Mouse (Mus musculus) lung, embryonic 15.5 days (tissue): ENCODE data around the gene Grk5. TPM values are rescaled to one million over a fixed set of nuclear protein-coding genes. Genes with fewer than 3 reads are reported as not detected.

Source experiments
- ATAC-seq: fragments of 200-750 bp; cut with Nextera tagmentation; 2 replicates; pipeline ENCODE4 v1.8.0; 2017; ENCODE audit warnings: moderate number of reproducible peaks, borderline replicate concordance; ENCODE audit not compliant: low FRiP score, low TSS enrichment; ENCODE audit errors: extremely low read depth
- H3K27ac ChIP-seq: fragments of 300-500 bp; sonication (generic); 2 replicates; pipeline ENCODE4 v1.5.1; 2015; ENCODE audit warnings: moderate library complexity, mild to moderate bottlenecking, inconsistent platforms
- H3K27me3 ChIP-seq: fragments of 300-500 bp; sonication (generic); 2 replicates; pipeline ENCODE4 v1.6.1; 2015; ENCODE audit warnings: inconsistent platforms
- H3K36me3 ChIP-seq: fragments of 300-500 bp; sonication (generic); 2 replicates; pipeline ENCODE4 v1.6.1; 2015; ENCODE audit warnings: inconsistent platforms
- H3K4me1 ChIP-seq: fragments of 300-500 bp; sonication (generic); 2 replicates; pipeline ENCODE4 v1.6.1; 2015; ENCODE audit warnings: inconsistent platforms
- H3K4me2 ChIP-seq: fragments of 300-500 bp; sonication (generic); 2 replicates; pipeline ENCODE4 v1.6.1; 2015; ENCODE audit warnings: inconsistent platforms, mild to moderate bottlenecking, moderate library complexity
- H3K4me3 ChIP-seq: fragments of 300-500 bp; sonication (generic); 2 replicates; pipeline ENCODE4 v1.5.1; 2015; ENCODE audit warnings: mild to moderate bottlenecking, inconsistent platforms
- H3K9ac ChIP-seq: fragments of 300-500 bp; sonication (generic); 2 replicates; pipeline ENCODE4 v1.6.1; 2015; ENCODE audit warnings: inconsistent platforms
- H3K9me3 ChIP-seq: fragments of 300-500 bp; sonication (generic); 2 replicates; pipeline ENCODE4 v1.6.1; 2016; ENCODE audit warnings: inconsistent platforms
- WGBS: fragments of 180-500 bp; shearing (Covaris S2); methylation state at CpG from one replicate; pipeline ENCODE4 v1.1.7; 2015; 5-methylcytosine and 5-hydroxymethylcytosine counted together
- polyA plus RNA-seq: library from polyadenylated mRNA; unstranded; fragments of >200 nt; fragmentation: Nextera tagmentation; extraction: Ambion mirVana; gene quantifications from 2 replicates; pipeline ENCODE4 v1.2.1, GENCODE M21; 2015

Gene Grk5
- polyA plus RNA-seq, 1 experiment from 2014 or later: 4.2 TPM

DNA sequence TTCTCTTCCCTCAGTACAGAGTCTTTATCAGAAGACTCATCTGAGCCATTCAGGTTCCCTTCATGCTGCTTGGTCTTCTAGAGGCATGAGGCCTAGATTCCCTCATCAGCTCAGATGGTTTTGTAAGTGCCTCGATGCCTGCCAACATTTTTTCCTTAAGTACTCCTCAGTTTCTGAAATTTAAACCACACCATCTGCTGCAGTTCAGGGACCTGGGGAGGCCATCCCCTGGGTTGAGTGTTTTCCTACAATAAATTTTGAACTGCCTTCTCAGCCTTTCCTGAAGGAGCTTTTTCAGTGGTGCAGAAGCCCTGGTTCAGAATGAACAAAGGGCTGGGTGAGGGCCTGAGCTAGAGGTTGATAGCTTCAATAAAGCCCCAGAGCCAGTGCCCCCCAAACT, 159.9 kb downstream of the Grk5 start:
- no peak overlapping the region for H3K9ac ChIP-seq
- no peaks in the 10 kb centered on the region for H3K9me3 ChIP-seq
- no peak overlapping the region for H3K4me2 ChIP-seq
- no peak overlapping the region for H3K4me3 ChIP-seq
- H3K27ac ChIP-seq: no peak overlapping the region
- no peak for ATAC-seq
- H3K4me1 ChIP-seq: no peaks in the 10 kb centered on the region
- WGBS: 54% methylated on average over 1 of the region's 1 CpGs
- H3K36me3 ChIP-seq: no peaks in the 10 kb centered on the region
- H3K27me3 ChIP-seq: no peaks in the 10 kb centered on the region

DNA sequence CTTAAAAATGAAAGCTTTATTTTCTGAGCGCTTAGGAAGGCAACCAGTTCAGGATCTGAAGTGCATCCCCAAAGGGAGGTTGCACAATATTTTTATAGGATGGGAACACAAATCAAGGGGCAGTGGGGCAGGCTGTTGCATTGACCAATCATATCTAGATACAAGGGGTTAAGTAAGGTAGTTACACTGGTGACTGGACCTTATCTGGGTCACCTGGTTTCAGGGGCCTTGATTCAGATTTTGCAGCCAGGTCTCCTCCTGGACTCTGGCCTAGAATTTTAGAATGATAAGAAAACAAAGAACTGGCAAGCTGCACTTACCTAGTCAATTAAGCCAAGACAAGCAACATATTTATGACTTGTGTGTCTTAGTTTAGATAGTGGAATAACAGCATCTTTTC, 161.6 kb downstream of the Grk5 start:
- no peaks in the 10 kb centered on the region for H3K4me1 ChIP-seq
- H3K27ac ChIP-seq: no peak overlapping the region
- no peak for ATAC-seq
- H3K36me3 ChIP-seq: no peaks in the 10 kb centered on the region
- WGBS: 100% methylated on average over 1 of the region's 1 CpGs
- H3K4me3 ChIP-seq: no peak overlapping the region
- no peaks in the 10 kb centered on the region for H3K27me3 ChIP-seq
- no peak overlapping the region for H3K9ac ChIP-seq
- H3K4me2 ChIP-seq: no peak overlapping the region
- H3K9me3 ChIP-seq: no peaks in the 10 kb centered on the region

DNA sequence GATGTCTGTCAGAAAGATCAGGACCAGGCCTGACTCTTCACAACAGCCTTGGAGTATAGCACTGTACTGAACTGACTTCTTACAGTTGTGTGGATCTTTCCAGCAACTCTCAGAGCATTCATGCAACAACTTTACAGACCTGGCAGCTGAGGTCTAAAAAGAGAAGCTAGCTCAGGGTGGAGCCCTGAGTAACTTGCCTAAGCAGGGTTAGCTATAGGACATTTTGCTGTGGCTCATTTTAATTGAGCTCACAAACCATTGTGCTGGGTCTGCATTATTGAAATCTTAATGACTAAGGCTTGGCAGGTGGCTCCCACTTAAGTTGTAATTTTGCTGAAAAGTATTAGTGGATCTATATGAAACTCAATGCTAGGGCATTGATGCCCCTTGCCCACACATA, 162.5 kb downstream of the Grk5 start:
- Histone ChIP-seq H3K4me2 (no peak overlapping the region), H3K9me3 (no peaks in the 10 kb centered on the region), H3K4me3 (no peak overlapping the region), H3K27me3 (no peaks in the 10 kb centered on the region), H3K4me1 (peaks cover 2% of the 10 kb centered on the region), H3K27ac (no peak overlapping the region), H3K9ac (no peak overlapping the region), H3K36me3 (no peaks in the 10 kb centered on the region)
- no peak for ATAC-seq

DNA sequence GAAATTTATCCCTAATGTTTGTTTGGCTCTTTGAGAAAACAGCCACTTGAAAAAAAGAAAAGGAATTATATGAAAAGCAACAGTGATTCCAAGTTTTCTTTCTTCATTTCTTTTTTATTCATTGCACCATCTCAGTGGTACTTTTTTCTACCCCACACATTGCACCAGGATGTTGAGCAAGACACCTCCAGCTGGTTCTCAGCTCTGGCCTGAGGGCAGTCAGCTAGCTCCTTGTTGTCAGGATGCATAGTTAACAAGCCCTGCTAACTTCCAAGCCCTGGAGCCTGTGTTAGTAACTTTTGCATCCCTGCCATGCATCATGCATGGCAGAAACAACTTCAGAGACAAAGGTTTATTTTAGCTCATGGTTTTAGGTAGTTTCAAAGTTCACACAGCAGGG, 163.2 kb downstream of the Grk5 start:
- Histone ChIP-seq H3K27me3 (no peaks in the 10 kb centered on the region), H3K9ac (no peak overlapping the region), H3K4me3 (no peak overlapping the region), H3K9me3 (no peaks in the 10 kb centered on the region), H3K27ac (no peak overlapping the region), H3K4me1 (peaks cover 8% of the 10 kb centered on the region), H3K36me3 (no peaks in the 10 kb centered on the region), H3K4me2 (no peak overlapping the region)
- ATAC-seq: no peak

DNA sequence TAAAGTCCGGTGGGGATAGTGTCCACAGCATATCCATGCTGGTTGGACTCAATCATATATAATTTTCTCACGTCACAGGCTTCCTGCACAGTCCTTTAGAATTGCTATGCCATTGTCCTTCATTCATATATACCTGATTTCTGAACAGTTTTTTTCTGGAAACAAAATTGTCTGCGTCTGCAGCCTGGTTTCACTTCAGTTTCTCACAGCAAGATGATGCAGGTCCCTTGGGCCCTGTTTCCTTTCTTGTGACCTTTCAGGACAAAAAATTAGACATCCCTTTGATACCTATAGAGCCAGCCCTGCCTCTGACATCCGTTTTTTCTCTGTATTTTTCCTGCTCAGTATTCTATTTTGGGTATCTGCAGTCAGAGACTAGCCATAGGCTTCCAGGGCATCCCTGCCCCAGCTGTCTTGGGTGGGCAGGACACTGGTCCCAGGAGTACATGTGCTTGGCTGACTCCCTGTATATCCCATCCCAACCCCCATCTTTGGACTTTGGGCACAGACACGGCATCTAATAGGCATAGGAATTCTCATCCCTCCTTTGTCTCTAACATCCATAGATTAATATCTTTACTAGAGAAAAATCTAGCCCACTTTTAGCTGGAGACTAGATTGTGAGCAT, 167.3 kb downstream of the Grk5 start:
- 57% methylated on average over 5 of the region's 5 CpGs for WGBS
- Histone ChIP-seq H3K9ac (no peak overlapping the region), H3K4me3 (no peak overlapping the region), H3K9me3 (no peaks in the 10 kb centered on the region), H3K36me3 (no peaks in the 10 kb centered on the region), H3K27ac (peak overlapping the region; percentile 36; the same call in 1 of the 2 replicates), H3K4me2 (no peak overlapping the region), H3K4me1 (peaks cover 8% of the 10 kb centered on the region), H3K27me3 (no peaks in the 10 kb centered on the region)
- ATAC-seq: no peak

DNA sequence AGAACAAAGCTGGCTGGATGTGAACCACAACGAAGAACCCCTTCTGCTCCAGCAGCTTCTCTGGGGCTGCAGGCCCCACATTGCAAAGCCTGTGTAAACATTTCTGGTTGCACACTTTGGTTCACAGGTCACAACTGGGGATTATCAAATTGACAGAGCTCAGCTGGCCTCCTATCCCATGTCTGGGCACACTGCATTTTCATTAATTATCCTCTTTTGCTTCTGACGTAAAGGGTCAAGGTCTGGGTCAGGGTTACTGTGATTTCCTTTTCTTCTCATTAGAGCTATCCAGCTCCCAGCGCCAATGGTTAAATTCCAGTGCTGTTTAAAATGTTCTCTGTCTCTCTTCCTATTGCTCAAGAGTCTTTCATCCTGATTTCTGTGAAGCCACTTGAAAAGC, 168.0 kb downstream of the Grk5 start:
- Histone ChIP-seq H3K4me3 (no peak overlapping the region), H3K9me3 (no peaks in the 10 kb centered on the region), H3K27ac (peak overlapping the region; percentile 54), H3K36me3 (no peaks in the 10 kb centered on the region), H3K4me2 (no peak overlapping the region), H3K27me3 (no peaks in the 10 kb centered on the region), H3K4me1 (peaks cover 8% of the 10 kb centered on the region), H3K9ac (no peak overlapping the region)
- WGBS: 9% methylated on average over 3 of the region's 3 CpGs
- ATAC-seq: peak; percentile 81

DNA sequence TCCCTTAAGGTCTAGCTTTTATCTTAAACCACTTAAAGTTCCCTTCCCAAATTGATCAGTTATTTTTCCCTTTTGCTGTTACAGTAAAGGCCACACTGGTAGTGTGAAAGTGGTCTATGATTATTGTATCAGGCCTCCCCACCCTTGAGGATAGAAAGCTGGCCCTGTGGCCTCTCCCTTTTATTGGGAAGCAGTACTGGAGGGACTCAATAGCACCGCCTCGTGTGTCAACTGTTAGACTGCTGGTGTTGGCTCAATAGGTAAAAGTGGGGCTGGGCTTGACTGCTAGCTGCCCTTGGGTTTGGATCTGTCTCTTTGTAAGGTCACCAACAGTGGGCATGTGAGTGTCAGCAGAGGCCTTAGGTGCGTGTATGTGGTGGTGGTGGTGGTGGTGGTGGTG, 174.8 kb downstream of the Grk5 start:
- Histone ChIP-seq H3K9me3 (no peaks in the 10 kb centered on the region), H3K4me2 (no peak overlapping the region), H3K9ac (no peak overlapping the region), H3K4me1 (no peaks in the 10 kb centered on the region), H3K4me3 (no peak overlapping the region), H3K27me3 (no peaks in the 10 kb centered on the region), H3K36me3 (no peaks in the 10 kb centered on the region), H3K27ac (no peak overlapping the region)
- ATAC-seq: no peak
- 94% methylated on average over 3 of the region's 3 CpGs for WGBS

DNA sequence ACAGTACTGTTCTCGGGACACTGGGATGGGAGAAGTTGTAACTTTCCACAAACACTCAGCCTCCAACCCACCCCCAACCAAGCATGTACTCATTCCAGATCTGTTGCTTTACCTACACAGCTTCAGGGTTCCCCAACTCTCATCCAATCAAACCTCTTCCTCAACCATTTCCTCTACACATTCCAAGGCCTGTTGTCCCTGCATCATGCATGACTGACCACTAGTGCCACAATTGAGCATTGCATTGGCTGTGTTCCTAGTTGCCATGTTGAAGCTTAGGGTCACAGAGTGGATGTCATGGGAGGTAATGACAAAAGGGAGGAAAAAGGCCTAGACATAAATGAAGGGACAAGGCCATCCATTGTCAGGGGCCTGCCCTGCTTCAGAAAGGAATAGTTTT, 175.5 kb downstream of the Grk5 start:
- Histone ChIP-seq H3K9me3 (no peaks in the 10 kb centered on the region), H3K27me3 (no peaks in the 10 kb centered on the region), H3K36me3 (no peaks in the 10 kb centered on the region), H3K4me2 (no peak overlapping the region), H3K9ac (no peak overlapping the region), H3K4me3 (no peak overlapping the region), H3K4me1 (no peaks in the 10 kb centered on the region), H3K27ac (no peak overlapping the region)
- whole genome bisulfite sequencing: 93% methylated on average over 1 of the region's 1 CpGs
- ATAC-seq: no peak

DNA sequence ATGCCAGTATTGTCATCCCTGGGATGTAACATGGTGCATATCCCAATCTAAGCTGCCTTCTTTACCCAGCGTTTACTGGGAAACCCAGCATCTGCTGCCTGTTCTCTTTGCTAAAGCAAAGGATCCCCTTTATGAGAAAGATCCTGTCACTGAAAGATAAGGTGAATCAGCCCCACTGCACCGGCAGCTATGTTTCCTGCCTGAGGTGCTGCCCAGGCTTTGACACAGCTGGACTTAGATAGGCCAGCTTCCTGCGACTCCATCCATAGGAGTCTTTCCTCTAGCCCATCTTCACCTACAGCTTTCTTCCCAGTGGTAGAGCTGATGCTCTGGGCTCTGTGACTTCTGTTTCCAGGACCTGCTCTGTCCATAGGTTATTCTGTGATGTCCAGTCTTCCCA, 189.1 kb downstream of the Grk5 start:
- Histone ChIP-seq H3K27me3 (no peaks in the 10 kb centered on the region), H3K4me1 (no peaks in the 10 kb centered on the region), H3K36me3 (0 out of 2 replicates have a peak, but pooled peaks cover 2% of the 10 kb centered on the region), H3K27ac (no peak overlapping the region), H3K4me3 (no peak overlapping the region), H3K4me2 (no peak overlapping the region), H3K9ac (no peak overlapping the region), H3K9me3 (no peaks in the 10 kb centered on the region)
- WGBS: 84% methylated on average over 3 of the region's 3 CpGs
- no peak for ATAC-seq

DNA sequence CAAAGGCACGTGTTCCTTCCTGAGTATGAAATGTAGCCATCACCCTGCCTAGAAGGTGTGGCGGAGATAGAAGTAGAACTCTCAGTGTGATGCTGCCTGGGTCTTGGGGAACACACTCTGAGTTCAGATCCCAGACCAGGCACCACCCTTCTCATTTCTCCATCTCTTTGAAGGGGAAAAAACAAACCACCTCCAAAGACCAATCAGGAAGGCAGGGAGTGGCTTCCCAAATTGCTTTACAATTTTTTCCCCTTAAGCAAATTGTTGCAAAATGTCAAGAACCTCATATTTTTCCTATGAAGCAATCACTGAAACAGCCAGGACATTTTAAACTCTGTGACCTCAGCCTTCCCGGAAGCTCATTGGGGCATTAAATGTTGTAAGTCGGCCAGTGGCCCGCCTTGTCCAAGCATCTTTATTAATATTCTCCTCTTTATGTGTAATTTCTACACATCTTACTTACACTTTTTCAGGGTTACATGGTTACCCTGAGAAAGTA, 190.8 kb downstream of the Grk5 start:
- Histone ChIP-seq H3K27me3 (no peaks in the 10 kb centered on the region), H3K4me3 (no peak overlapping the region), H3K9me3 (no peaks in the 10 kb centered on the region), H3K36me3 (no peaks in the 10 kb centered on the region), H3K4me2 (no peak overlapping the region), H3K9ac (no peak overlapping the region), H3K4me1 (no peaks in the 10 kb centered on the region), H3K27ac (no peak overlapping the region)
- ATAC-seq: no peak
- WGBS: 77% methylated on average over 5 of the region's 5 CpGs

DNA sequence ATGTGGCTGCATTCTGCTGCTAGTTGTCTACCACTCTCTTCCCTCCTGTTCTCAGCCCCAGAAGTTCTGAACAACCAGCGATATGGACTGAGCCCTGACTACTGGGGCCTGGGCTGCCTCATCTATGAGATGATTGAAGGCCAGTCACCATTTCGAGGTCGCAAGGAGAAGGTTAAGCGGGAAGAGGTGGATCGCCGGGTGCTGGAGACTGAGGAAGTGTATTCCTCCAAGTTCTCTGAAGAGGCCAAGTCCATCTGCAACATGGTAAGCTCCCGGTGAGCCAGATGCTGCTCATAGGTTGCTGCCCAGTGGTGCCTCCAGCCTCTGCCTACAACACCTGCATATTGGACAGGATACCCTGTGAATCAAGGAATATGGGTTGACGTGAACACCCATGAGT, 193.5 kb downstream of the Grk5 start:
- H3K27me3 ChIP-seq: no peaks in the 10 kb centered on the region
- H3K4me1 ChIP-seq: no peaks in the 10 kb centered on the region
- no peak overlapping the region for H3K9ac ChIP-seq
- 91% methylated on average over 8 of the region's 8 CpGs for WGBS
- no peak overlapping the region for H3K4me2 ChIP-seq
- 0 out of 2 replicates have a peak, but pooled peaks cover 4% of the 10 kb centered on the region for H3K36me3 ChIP-seq
- no peak for ATAC-seq
- H3K9me3 ChIP-seq: no peaks in the 10 kb centered on the region
- H3K4me3 ChIP-seq: no peak overlapping the region
- no peak overlapping the region for H3K27ac ChIP-seq

DNA sequence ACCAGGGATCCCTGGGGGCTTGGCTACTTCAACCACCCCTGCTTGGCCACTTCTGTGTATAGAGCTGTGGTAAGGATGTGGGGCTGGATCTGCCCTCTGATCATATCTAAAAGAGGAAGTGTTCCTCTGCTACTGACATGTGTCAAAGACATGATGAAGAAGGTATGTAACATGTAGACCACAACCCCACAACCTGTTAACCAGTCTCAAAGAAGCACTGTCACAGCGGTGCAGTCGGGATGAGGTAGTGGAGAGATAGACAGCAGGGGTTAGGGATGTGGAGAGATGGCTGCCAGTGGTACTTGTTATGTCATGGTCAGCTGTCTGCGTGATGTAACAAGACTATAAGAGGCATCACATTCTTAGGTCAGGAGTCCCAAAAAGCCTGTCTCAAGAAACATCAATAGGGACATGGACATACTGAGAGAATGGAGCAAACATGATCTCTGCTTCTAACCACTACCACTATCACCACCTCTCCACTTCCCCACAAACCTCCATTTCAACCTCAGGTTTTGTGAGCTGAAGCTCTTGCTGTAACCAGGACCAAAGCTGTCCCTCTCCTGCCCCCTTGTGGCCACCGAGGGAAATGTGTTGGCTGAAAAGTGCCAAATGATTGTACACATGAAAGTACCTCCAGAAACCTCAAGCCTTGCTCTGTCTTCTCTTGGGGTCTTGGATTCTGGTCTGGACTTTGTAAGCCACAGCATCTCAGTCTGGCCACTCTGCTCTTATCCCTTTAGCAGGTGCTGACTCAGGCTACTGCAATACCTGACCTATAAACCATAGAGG, 194.8 kb downstream of the Grk5 start:
- 0 out of 2 replicates have a peak, but pooled peaks cover 8% of the 10 kb centered on the region for H3K36me3 ChIP-seq
- WGBS: 50% methylated on average over 4 of the region's 4 CpGs
- no peaks in the 10 kb centered on the region for H3K9me3 ChIP-seq
- H3K4me3 ChIP-seq: no peak overlapping the region
- H3K4me1 ChIP-seq: no peaks in the 10 kb centered on the region
- H3K27ac ChIP-seq: no peak overlapping the region
- ATAC-seq: peak; percentile 68; the same call in 1 of the 2 replicates
- no peak overlapping the region for H3K4me2 ChIP-seq
- no peak overlapping the region for H3K9ac ChIP-seq
- H3K27me3 ChIP-seq: no peaks in the 10 kb centered on the region
